Mouse (Mus musculus) limb, embryonic 12.5 days (tissue): ENCODE results near the gene Fubp3. TPM values are rescaled to one million over a fixed set of nuclear protein-coding genes. Genes with fewer than 3 reads are reported as not detected.
A peak's percentile ranks its signal among the peaks of the same experiment; 100 is the strongest.

Experiments
- ATAC-seq: fragments of 200-750 bp; cut with Nextera tagmentation; 2 replicates; pipeline ENCODE4 v1.8.0; 2017; ENCODE audit warnings: low read depth, moderate TSS enrichment; ENCODE audit not compliant: insufficient number of reproducible peaks, insufficient read depth, low FRiP score, low TSS enrichment
- H3K27ac ChIP-seq: fragments of 300-500 bp; sonication (generic); 2 replicates; pipeline ENCODE4 v1.5.1; 2016; ENCODE audit warnings: mild to moderate bottlenecking, moderate library complexity
- H3K27me3 ChIP-seq: fragments of 300-500 bp; sonication (generic); 2 replicates; pipeline ENCODE4 v1.6.1; 2016; ENCODE audit warnings: mild to moderate bottlenecking, moderate library complexity
- H3K36me3 ChIP-seq: fragments of 300-500 bp; sonication (generic); 2 replicates; pipeline ENCODE4 v1.6.1; 2016; ENCODE audit warnings: mild to moderate bottlenecking, moderate library complexity
- H3K4me1 ChIP-seq: fragments of 300-500 bp; sonication (generic); replicated peaks from 2 replicates; pipeline ENCODE4 v1.6.1; 2016
- H3K4me2 ChIP-seq: fragments of 300-500 bp; sonication (generic); 2 replicates; pipeline ENCODE4 v1.6.1; 2016; ENCODE audit warnings: mild to moderate bottlenecking, moderate library complexity
- H3K4me3 ChIP-seq: fragments of 300-500 bp; sonication (generic); replicated peaks from 2 replicates; pipeline ENCODE4 v1.5.1; 2016; ENCODE audit warnings: mild to moderate bottlenecking
- H3K9ac ChIP-seq: fragments of 300-500 bp; sonication (generic); replicated peaks from 2 replicates; pipeline ENCODE4 v1.6.1; 2016; ENCODE audit warnings: mild to moderate bottlenecking, moderate library complexity
- H3K9me3 ChIP-seq: fragments of 300-500 bp; sonication (generic); 2 replicates; pipeline ENCODE4 v1.6.1; 2016; ENCODE audit warnings: mild to moderate bottlenecking, moderate library complexity
- WGBS: fragments of 180-500 bp; shearing (Covaris S2); methylation state at CpG from one replicate; pipeline ENCODE4 v1.1.7; 2016; 5-methylcytosine and 5-hydroxymethylcytosine counted together
- polyA plus RNA-seq: library from polyadenylated mRNA; unstranded; fragments of >200 nt; fragmentation: Nextera tagmentation; extraction: Ambion mirVana; gene quantifications from 2 replicates; pipeline ENCODE4 v1.2.1, GENCODE M21; 2016

Fubp3 gene
- polyA plus RNA-seq, 1 experiment from 2014 or later: 102 TPM

DNA sequence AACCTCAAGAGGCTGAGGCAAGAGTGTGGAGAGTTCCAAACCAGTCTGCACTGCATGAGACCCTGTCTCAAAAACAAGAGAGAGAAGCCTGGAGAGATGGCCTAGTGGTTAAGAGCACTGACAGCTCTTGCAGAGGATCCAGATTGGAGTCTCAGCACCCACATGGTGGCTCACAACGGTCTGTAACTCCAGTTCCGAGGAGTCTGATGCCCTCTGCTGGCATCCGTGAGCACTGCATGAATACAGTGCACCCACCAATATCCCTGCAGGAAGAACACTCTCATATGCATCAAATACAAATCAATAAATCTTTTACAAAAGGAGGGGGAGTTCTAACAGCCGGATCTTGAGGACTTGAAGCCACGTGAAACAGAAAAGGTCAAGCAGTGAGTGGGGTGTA, 17.8 kb upstream of the Fubp3 start:
- Histone ChIP-seq H3K36me3 (no peaks in the 10 kb centered on the region), H3K9me3 (peaks cover 7% of the 10 kb centered on the region; the same call in 1 of the 2 replicates), H3K27me3 (no peaks in the 10 kb centered on the region), H3K4me3 (no peak overlapping the region), H3K4me2 (no peak overlapping the region), H3K4me1 (no peaks in the 10 kb centered on the region), H3K27ac (no peak overlapping the region), H3K9ac (no peak overlapping the region)
- no peak for ATAC-seq
- WGBS: 83% methylated on average over 5 of the region's 5 CpGs

- peak overlapping the region; percentile 89 for H3K27ac ChIP-seq
- H3K9me3 ChIP-seq: no peaks in the 10 kb centered on the region
- peak overlapping the region; percentile 100 for H3K4me3 ChIP-seq
- no peak; the same call in none of the 2 replicates for ATAC-seq
- peak overlapping the region; percentile 86 for H3K4me2 ChIP-seq
- peaks cover 19% of the 10 kb centered on the region for H3K4me1 ChIP-seq
- peak overlapping the region; percentile 99 for H3K9ac ChIP-seq
- H3K36me3 ChIP-seq: peaks cover 20% of the 10 kb centered on the region; the same call in 1 of the 2 replicates
- H3K27me3 ChIP-seq: no peaks in the 10 kb centered on the region
- WGBS: 2% methylated on average over 41 of the region's 41 CpGs
These were observed 624 bp downstream of the Fubp3 start for GRCm38 (mm10) chr2:31572915-31573635.

GRCm38 (mm10) chr2:31581617-31582016, 9.2 kb downstream of the Fubp3 start:
- Histone ChIP-seq H3K9me3 (no peaks in the 10 kb centered on the region), H3K4me3 (no peak overlapping the region), H3K36me3 (peaks cover 57% of the 10 kb centered on the region), H3K27me3 (no peaks in the 10 kb centered on the region), H3K27ac (no peak overlapping the region), H3K4me2 (no peak overlapping the region), H3K4me1 (no peaks in the 10 kb centered on the region), H3K9ac (no peak overlapping the region)
- no peak for ATAC-seq
- WGBS: 93% methylated on average over 2 of the region's 2 CpGs

- Histone ChIP-seq H3K9ac (no peak overlapping the region), H3K9me3 (no peaks in the 10 kb centered on the region), H3K4me2 (no peak overlapping the region), H3K27me3 (no peaks in the 10 kb centered on the region), H3K27ac (no peak overlapping the region), H3K4me3 (no peak overlapping the region), H3K4me1 (no peaks in the 10 kb centered on the region), H3K36me3 (peaks cover 89% of the 10 kb centered on the region)
- no peak for ATAC-seq
- 87% methylated on average over 9 of the region's 9 CpGs for WGBS
These were observed 19.5 kb downstream of the Fubp3 start for GRCm38 (mm10) chr2:31591799-31592484.

DNA sequence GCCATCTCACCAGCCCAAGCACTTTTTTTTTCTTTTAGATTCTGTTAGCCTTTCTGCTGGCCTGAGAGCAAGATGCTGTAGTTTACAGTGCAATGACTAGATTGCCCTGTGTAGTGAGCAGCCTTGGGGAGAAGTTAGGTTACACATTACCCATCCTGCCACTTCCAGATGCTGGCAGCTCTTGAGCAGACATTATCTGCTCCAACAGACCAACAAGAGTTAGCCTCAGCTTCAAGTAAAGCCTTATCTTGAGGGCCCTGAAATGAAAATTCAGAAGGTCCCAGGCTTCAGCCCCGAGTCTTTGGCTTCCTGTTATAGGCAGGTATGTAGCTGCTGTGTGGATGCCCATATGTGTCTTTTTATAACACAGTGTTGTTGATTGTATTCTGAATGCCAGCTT, 35.1 kb downstream of the Fubp3 start:
- WGBS: 84% methylated on average over 1 of the region's 1 CpGs
- no peak overlapping the region for H3K4me2 ChIP-seq
- H3K27ac ChIP-seq: no peak overlapping the region
- no peaks in the 10 kb centered on the region for H3K9me3 ChIP-seq
- H3K27me3 ChIP-seq: no peaks in the 10 kb centered on the region
- peaks cover 99% of the 10 kb centered on the region for H3K36me3 ChIP-seq
- 0 out of 2 replicates have a peak, but pooled peaks cover 4% of the 10 kb centered on the region for H3K4me1 ChIP-seq
- H3K9ac ChIP-seq: no peak overlapping the region
- no peak for ATAC-seq
- H3K4me3 ChIP-seq: no peak overlapping the region

GRCm38 (mm10) chr2:31609859-31610261, 37.4 kb downstream of the Fubp3 start:
- no peak overlapping the region for H3K4me2 ChIP-seq
- ATAC-seq: no peak
- 0 out of 2 replicates have a peak, but pooled peaks cover 4% of the 10 kb centered on the region for H3K4me1 ChIP-seq
- no peaks in the 10 kb centered on the region for H3K9me3 ChIP-seq
- no peak overlapping the region for H3K27ac ChIP-seq
- peaks cover 99% of the 10 kb centered on the region for H3K36me3 ChIP-seq
- no peak overlapping the region for H3K4me3 ChIP-seq
- no peaks in the 10 kb centered on the region for H3K27me3 ChIP-seq
- 0 out of 2 replicates have a peak overlapping the region, but pooled peaks have one; percentile 0 for H3K9ac ChIP-seq
- WGBS: 28% methylated on average over 7 of the region's 7 CpGs

DNA sequence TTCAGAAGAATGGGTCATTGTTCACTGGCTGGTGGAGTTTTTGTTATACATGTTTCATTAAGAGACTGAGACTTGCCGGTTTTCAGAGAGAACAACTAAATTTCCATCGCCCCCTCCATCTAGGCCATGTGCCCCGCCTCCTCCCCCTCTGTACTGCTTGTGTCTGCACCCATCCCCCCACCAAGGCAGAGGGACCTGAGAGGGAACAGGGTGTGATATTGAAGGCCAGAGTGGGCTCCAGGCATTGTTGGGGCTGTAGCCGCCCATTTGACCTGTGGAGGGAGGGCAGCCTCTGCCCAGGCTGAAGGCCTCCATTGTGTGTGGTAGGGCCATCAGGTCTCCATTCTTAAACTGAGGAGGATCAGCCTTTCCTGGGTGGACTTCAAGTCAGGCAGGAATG, 38.5 kb downstream of the Fubp3 start:
- no peaks in the 10 kb centered on the region for H3K9me3 ChIP-seq
- ATAC-seq: no peak
- 0 out of 2 replicates have a peak, but pooled peaks cover 4% of the 10 kb centered on the region for H3K4me1 ChIP-seq
- WGBS: 71% methylated on average over 4 of the region's 4 CpGs
- H3K27me3 ChIP-seq: no peaks in the 10 kb centered on the region
- peak overlapping the region; percentile 41; the same call in 1 of the 2 replicates for H3K27ac ChIP-seq
- peaks cover 99% of the 10 kb centered on the region for H3K36me3 ChIP-seq
- no peak overlapping the region for H3K4me3 ChIP-seq
- no peak overlapping the region for H3K9ac ChIP-seq
- no peak overlapping the region for H3K4me2 ChIP-seq

DNA sequence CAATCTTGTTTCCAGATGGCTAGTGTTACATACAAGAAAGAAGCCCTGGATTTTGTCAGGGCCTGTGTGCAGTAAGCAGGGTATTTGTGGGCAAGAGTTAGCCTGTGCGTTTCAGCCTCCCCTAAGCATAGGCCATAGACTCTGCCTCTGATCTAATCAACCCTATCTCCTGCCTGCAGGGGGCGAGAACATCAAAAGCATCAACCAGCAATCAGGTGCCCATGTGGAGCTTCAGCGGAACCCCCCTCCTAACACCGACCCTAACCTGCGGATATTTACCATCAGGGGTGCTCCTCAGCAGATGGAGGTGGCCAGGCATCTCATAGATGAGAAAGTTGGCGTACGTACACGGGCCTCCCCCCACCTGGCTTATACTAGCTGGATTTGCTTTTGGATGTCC, 38.9 kb downstream of the Fubp3 start:
- 81% methylated on average over 8 of the region's 8 CpGs for WGBS
- H3K27ac ChIP-seq: no peak overlapping the region
- no peak overlapping the region for H3K4me2 ChIP-seq
- H3K4me1 ChIP-seq: 0 out of 2 replicates have a peak, but pooled peaks cover 4% of the 10 kb centered on the region
- H3K27me3 ChIP-seq: no peaks in the 10 kb centered on the region
- H3K9me3 ChIP-seq: no peaks in the 10 kb centered on the region
- no peak overlapping the region for H3K9ac ChIP-seq
- no peak overlapping the region for H3K4me3 ChIP-seq
- ATAC-seq: no peak
- peaks cover 98% of the 10 kb centered on the region for H3K36me3 ChIP-seq

DNA sequence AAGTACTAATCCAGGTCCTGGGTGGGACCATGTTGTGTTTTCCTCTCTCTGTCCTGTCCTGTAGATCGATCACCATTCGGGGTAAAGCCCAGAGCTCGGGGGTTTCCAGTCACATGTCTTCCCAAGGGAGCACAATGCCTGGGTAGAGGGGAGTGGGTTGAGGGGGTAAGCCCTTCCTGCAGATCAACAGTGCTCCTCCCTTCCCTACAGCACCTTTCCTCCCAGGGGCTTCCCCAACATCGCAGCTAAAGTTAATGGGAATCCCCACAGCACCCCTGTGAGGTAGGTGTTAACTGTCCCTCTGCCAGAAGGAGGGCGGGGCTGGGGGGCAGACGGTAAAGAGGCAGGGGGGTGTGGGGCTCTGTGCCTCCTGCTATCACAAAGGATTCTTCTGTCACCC, 40.2 kb downstream of the Fubp3 start:
- peaks cover 92% of the 10 kb centered on the region for H3K36me3 ChIP-seq
- no peaks in the 10 kb centered on the region for H3K9me3 ChIP-seq
- WGBS: 72% methylated on average over 6 of the region's 6 CpGs
- no peaks in the 10 kb centered on the region for H3K27me3 ChIP-seq
- H3K4me2 ChIP-seq: no peak overlapping the region
- H3K9ac ChIP-seq: no peak overlapping the region
- no peak overlapping the region for H3K4me3 ChIP-seq
- no peak for ATAC-seq
- H3K4me1 ChIP-seq: 0 out of 2 replicates have a peak, but pooled peaks cover 4% of the 10 kb centered on the region
- no peak overlapping the region for H3K27ac ChIP-seq

- Histone ChIP-seq H3K27ac (no peak overlapping the region), H3K9me3 (no peaks in the 10 kb centered on the region), H3K4me2 (no peak overlapping the region), H3K9ac (no peak overlapping the region), H3K36me3 (peaks cover 90% of the 10 kb centered on the region), H3K4me3 (no peak overlapping the region), H3K4me1 (0 out of 2 replicates have a peak, but pooled peaks cover 4% of the 10 kb centered on the region), H3K27me3 (no peaks in the 10 kb centered on the region)
- no peak for ATAC-seq
- 89% methylated on average over 7 of the region's 7 CpGs for WGBS
These were observed 41.3 kb downstream of the Fubp3 start for GRCm38 (mm10) chr2:31613781-31614180.

DNA sequence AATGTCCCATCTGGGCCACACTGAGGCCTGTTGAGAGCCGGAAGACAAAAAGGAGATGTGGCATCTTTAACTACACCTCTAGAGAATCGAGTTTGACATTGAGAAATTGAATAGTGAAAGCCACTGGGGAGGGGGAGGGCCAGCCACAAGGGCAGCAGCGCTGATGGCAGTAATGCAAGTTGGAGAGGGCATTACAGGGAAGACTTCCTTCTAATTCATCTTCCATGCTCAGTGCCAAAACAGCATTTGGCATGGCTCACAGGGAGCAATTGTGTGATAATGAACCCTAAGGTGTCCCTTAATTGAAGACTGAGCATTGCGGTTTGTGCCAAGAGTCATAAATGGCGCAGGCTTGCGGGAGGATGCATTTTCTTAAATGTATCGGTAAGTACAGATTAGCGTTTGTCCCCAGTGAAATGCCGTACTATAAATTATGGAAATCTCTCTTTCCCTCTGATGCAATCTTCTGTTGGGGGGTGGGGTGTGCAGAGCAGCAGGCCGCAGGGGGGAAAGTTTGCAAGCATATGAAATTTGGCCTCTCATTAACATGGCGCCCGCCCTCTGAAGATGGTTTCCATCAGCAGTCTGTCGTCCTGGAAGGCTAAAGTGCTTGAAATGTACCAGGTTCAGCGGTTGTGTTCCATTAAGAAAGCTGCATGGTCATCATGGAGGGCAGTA, 46.2 kb downstream of the Fubp3 start:
- no peak overlapping the region for H3K9ac ChIP-seq
- no peak overlapping the region for H3K4me3 ChIP-seq
- H3K4me1 ChIP-seq: no peaks in the 10 kb centered on the region
- no peaks in the 10 kb centered on the region for H3K27me3 ChIP-seq
- H3K9me3 ChIP-seq: peaks cover 4% of the 10 kb centered on the region; the same call in 1 of the 2 replicates
- H3K27ac ChIP-seq: no peak overlapping the region
- WGBS: 81% methylated on average over 14 of the region's 14 CpGs
- H3K4me2 ChIP-seq: no peak overlapping the region
- ATAC-seq: no peak
- peaks cover 42% of the 10 kb centered on the region for H3K36me3 ChIP-seq
